Mouse (Mus musculus): ENCODE measurements at regions not wholly inside any gene's neighbourhood (a gene's known extent, or its start where the extent isn't known, plus 50 kb on each side); places are given as distances from the start of the nearest gene placed in this dataset.

- DNase-seq (ENCODE audit: low read depth in 1 of 2, low spot score in 2 of 2) = no peak
- TF ChIP-seq CTCF (IDR thresholded peaks at IDR 0.05; ENCODE audit: extremely low read depth, insufficient read depth, insufficient read length, insufficient replicate concordance) (no peak), POLR2A (IDR thresholded peaks at IDR 0.05; ENCODE audit: low read depth, low read length) (no peak)
- Histone ChIP-seq H3K27ac (ENCODE audit: insufficient read depth, low read length) (no peak overlapping the region), H3K36me3 (ENCODE audit: control insufficient read depth, insufficient read depth, low read length) (no peaks in the 10 kb centered on the region), H3K4me1 (ENCODE audit: control insufficient read depth, insufficient read depth, insufficient read length) (no peaks in the 10 kb centered on the region), H3K4me3 (ENCODE audit: extremely low read depth, insufficient read depth, insufficient read length) (no peak overlapping the region), H3K27me3 (ENCODE audit: control insufficient read depth, insufficient read depth, low read length) (no peaks in the 10 kb centered on the region)
These were observed 269.7 kb upstream of the Myt1l start for GRCm38 (mm10) chr12:29258548-29258874.

- no peak overlapping the region for H3K27ac ChIP-seq (ENCODE audit: insufficient read depth, low read length)
- H3K27me3 ChIP-seq (ENCODE audit: control insufficient read depth, insufficient read depth, low read length) = no peaks in the 10 kb centered on the region
- no peaks in the 10 kb centered on the region for H3K36me3 ChIP-seq (ENCODE audit: control insufficient read depth, insufficient read depth, low read length)
- 76% methylated on average over 7 of the region's 7 CpGs for WGBS
- no peak overlapping the region for H3K4me3 ChIP-seq (ENCODE audit: extremely low read depth, insufficient read depth, insufficient read length)
- DNase-seq (ENCODE audit: low read depth in 1 of 2, low spot score in 2 of 2) = no peak
- TF ChIP-seq CTCF (IDR thresholded peaks at IDR 0.05; ENCODE audit: extremely low read depth, insufficient read depth, insufficient read length, insufficient replicate concordance) (no peak), POLR2A (IDR thresholded peaks at IDR 0.05; ENCODE audit: low read depth, low read length) (no peak)
- H3K4me1 ChIP-seq (ENCODE audit: control insufficient read depth, insufficient read depth, insufficient read length) = no peaks in the 10 kb centered on the region
These were observed 269.2 kb upstream of the Myt1l start for GRCm38 (mm10) chr12:29258966-29259365.

- Histone ChIP-seq H3K36me3 (ENCODE audit: control insufficient read depth, insufficient read depth, low read length) (no peaks in the 10 kb centered on the region), H3K27ac (ENCODE audit: insufficient read depth, low read length) (no peak overlapping the region), H3K27me3 (ENCODE audit: control insufficient read depth, insufficient read depth, low read length) (no peaks in the 10 kb centered on the region), H3K4me1 (ENCODE audit: control insufficient read depth, insufficient read depth, insufficient read length) (no peaks in the 10 kb centered on the region), H3K4me3 (ENCODE audit: extremely low read depth, insufficient read depth, insufficient read length) (no peak overlapping the region)
- 93% methylated on average over 4 of the region's 4 CpGs for WGBS
- TF ChIP-seq CTCF (IDR thresholded peaks at IDR 0.05; ENCODE audit: extremely low read depth, insufficient read depth, insufficient read length, insufficient replicate concordance) = no peak
- TF ChIP-seq POLR2A (IDR thresholded peaks at IDR 0.05; ENCODE audit: low read depth, low read length) = no peak
- DNase-seq (ENCODE audit: low read depth in 1 of 2, low spot score in 2 of 2) = no peak
These were observed 254.0 kb upstream of the Myt1l start for GRCm38 (mm10) chr12:29274166-29274565.

DNA sequence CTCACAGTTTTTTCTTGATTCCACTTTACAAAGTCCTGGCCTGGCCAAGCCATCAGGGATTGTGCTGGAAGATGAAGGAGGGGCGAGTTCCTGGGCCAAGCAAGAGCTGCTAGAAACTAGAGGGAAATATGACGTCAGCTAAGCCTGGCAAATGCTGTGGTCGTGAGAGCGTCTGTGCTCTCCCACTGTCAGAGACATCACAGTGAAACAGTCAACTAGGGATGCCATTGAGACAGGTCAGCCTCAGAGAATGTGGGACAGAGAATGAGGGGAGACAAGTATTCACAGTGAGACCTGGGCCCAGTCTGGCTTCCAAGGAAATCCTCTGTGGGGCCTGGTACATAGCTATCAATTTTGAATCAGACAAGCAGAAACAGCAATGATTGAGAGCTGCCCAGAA, 252.5 kb upstream of the Myt1l start:
- WGBS = 79% methylated on average over 4 of the region's 4 CpGs
- H3K36me3 ChIP-seq (ENCODE audit: control insufficient read depth, insufficient read depth, low read length) = no peaks in the 10 kb centered on the region
- no peak overlapping the region for H3K4me3 ChIP-seq (ENCODE audit: extremely low read depth, insufficient read depth, insufficient read length)
- no peaks in the 10 kb centered on the region for H3K4me1 ChIP-seq (ENCODE audit: control insufficient read depth, insufficient read depth, insufficient read length)
- TF ChIP-seq CTCF (IDR thresholded peaks at IDR 0.05; ENCODE audit: extremely low read depth, insufficient read depth, insufficient read length, insufficient replicate concordance) (no peak), POLR2A (IDR thresholded peaks at IDR 0.05; ENCODE audit: low read depth, low read length) (no peak)
- no peak overlapping the region for H3K27ac ChIP-seq (ENCODE audit: insufficient read depth, low read length)
- DNase-seq (ENCODE audit: low read depth in 1 of 2, low spot score in 2 of 2) = no peak
- 0 out of 2 replicates have a peak, but pooled peaks cover 1% of the 10 kb centered on the region for H3K27me3 ChIP-seq (ENCODE audit: control insufficient read depth, insufficient read depth, low read length)

- no peak overlapping the region for H3K27ac ChIP-seq (ENCODE audit: insufficient read depth, low read length)
- no peak overlapping the region for H3K4me3 ChIP-seq (ENCODE audit: extremely low read depth, insufficient read depth, insufficient read length)
- H3K4me1 ChIP-seq (ENCODE audit: control insufficient read depth, insufficient read depth, insufficient read length) = no peaks in the 10 kb centered on the region
- H3K36me3 ChIP-seq (ENCODE audit: control insufficient read depth, insufficient read depth, low read length) = no peaks in the 10 kb centered on the region
- DNase-seq (ENCODE audit: low read depth in 1 of 2, low spot score in 2 of 2) = no peak
- TF ChIP-seq CTCF (IDR thresholded peaks at IDR 0.05; ENCODE audit: extremely low read depth, insufficient read depth, insufficient read length, insufficient replicate concordance) = no peak
- no peak for TF ChIP-seq POLR2A (IDR thresholded peaks at IDR 0.05; ENCODE audit: low read depth, low read length)
- H3K27me3 ChIP-seq (ENCODE audit: control insufficient read depth, insufficient read depth, low read length) = 0 out of 2 replicates have a peak, but pooled peaks cover 1% of the 10 kb centered on the region
- 17% methylated on average over 13 of the region's 13 CpGs for WGBS
These were observed 248.5 kb upstream of the Myt1l start for GRCm38 (mm10) chr12:29279631-29280080.

DNA sequence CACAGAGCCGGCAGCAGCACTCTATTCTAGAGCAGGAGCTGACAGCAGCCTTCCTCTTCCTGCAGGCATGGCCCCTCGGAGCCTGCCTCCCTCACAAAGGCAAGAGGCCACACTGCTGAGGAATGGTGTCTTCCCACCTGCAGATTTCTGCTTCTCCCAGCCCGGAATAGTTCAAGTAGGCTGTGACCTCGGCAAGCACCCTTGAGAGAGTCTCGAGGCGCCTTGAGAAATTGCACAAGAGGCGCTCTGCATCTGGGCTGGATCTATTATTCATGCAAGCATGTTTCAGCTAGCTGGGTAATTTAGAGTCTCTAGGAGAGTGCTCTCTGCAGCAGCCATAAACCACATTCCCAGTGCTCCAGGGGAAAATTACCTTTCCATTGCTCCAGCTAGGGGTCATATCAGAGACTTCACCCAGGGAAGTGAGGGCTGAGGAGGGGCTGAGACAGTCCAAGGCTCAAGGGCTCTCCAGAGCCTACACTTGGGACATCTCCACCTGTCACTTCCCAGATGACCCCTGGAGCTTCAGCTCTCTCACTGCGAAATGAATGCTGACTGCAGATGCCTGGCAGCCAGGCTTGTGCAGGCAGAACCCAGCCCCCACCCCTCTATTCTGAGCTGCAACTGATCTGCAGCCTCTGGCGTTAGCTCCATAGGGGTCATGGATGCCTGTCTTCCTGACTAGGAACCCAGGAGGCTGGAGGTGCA, 247.9 kb upstream of the Myt1l start:
- no peaks in the 10 kb centered on the region for H3K4me1 ChIP-seq (ENCODE audit: control insufficient read depth, insufficient read depth, insufficient read length)
- DNase-seq (ENCODE audit: low read depth in 1 of 2, low spot score in 2 of 2) = no peak
- H3K4me3 ChIP-seq (ENCODE audit: extremely low read depth, insufficient read depth, insufficient read length) = no peak overlapping the region
- no peak overlapping the region for H3K27ac ChIP-seq (ENCODE audit: insufficient read depth, low read length)
- 0 out of 2 replicates have a peak, but pooled peaks cover 1% of the 10 kb centered on the region for H3K27me3 ChIP-seq (ENCODE audit: control insufficient read depth, insufficient read depth, low read length)
- TF ChIP-seq CTCF (IDR thresholded peaks at IDR 0.05; ENCODE audit: extremely low read depth, insufficient read depth, insufficient read length, insufficient replicate concordance) = no peak
- TF ChIP-seq POLR2A (IDR thresholded peaks at IDR 0.05; ENCODE audit: low read depth, low read length) = no peak
- no peaks in the 10 kb centered on the region for H3K36me3 ChIP-seq (ENCODE audit: control insufficient read depth, insufficient read depth, low read length)
- WGBS = 27% methylated on average over 9 of the region's 9 CpGs

- Histone ChIP-seq H3K36me3 (ENCODE audit: control insufficient read depth, insufficient read depth, low read length) (no peaks in the 10 kb centered on the region), H3K4me1 (ENCODE audit: control insufficient read depth, insufficient read depth, insufficient read length) (no peaks in the 10 kb centered on the region), H3K4me3 (ENCODE audit: extremely low read depth, insufficient read depth, insufficient read length) (no peak overlapping the region), H3K27ac (ENCODE audit: insufficient read depth, low read length) (no peak overlapping the region), H3K27me3 (ENCODE audit: control insufficient read depth, insufficient read depth, low read length) (0 out of 2 replicates have a peak, but pooled peaks cover 1% of the 10 kb centered on the region)
- no peak for DNase-seq (ENCODE audit: low read depth in 1 of 2, low spot score in 2 of 2)
- TF ChIP-seq POLR2A (IDR thresholded peaks at IDR 0.05; ENCODE audit: low read depth, low read length) = no peak
- no peak for TF ChIP-seq CTCF (IDR thresholded peaks at IDR 0.05; ENCODE audit: extremely low read depth, insufficient read depth, insufficient read length, insufficient replicate concordance)
- 70% methylated on average over 17 of the region's 17 CpGs for whole genome bisulfite sequencing
These were observed 247.1 kb upstream of the Myt1l start for GRCm38 (mm10) chr12:29280861-29281630.

Data from spleen, adult 2 months (tissue).